Mouse (Mus musculus) limb, embryonic 12.5 days (tissue): ENCODE results near the gene Ppp1r12b. TPM values are rescaled to one million over a fixed set of nuclear protein-coding genes. Genes with fewer than 3 reads are reported as not detected.

Experiments
- ATAC-seq: fragments of 200-750 bp; cut with Nextera tagmentation; 2 replicates; pipeline ENCODE4 v1.8.0; 2017; ENCODE audit warnings: low read depth, moderate TSS enrichment; ENCODE audit not compliant: insufficient number of reproducible peaks, insufficient read depth, low FRiP score, low TSS enrichment
- H3K27ac ChIP-seq: fragments of 300-500 bp; sonication (generic); 2 replicates; pipeline ENCODE4 v1.5.1; 2016; ENCODE audit warnings: mild to moderate bottlenecking, moderate library complexity
- H3K27me3 ChIP-seq: fragments of 300-500 bp; sonication (generic); 2 replicates; pipeline ENCODE4 v1.6.1; 2016; ENCODE audit warnings: mild to moderate bottlenecking, moderate library complexity
- H3K36me3 ChIP-seq: fragments of 300-500 bp; sonication (generic); 2 replicates; pipeline ENCODE4 v1.6.1; 2016; ENCODE audit warnings: mild to moderate bottlenecking, moderate library complexity
- H3K4me1 ChIP-seq: fragments of 300-500 bp; sonication (generic); replicated peaks from 2 replicates; pipeline ENCODE4 v1.6.1; 2016
- H3K4me2 ChIP-seq: fragments of 300-500 bp; sonication (generic); 2 replicates; pipeline ENCODE4 v1.6.1; 2016; ENCODE audit warnings: mild to moderate bottlenecking, moderate library complexity
- H3K4me3 ChIP-seq: fragments of 300-500 bp; sonication (generic); replicated peaks from 2 replicates; pipeline ENCODE4 v1.5.1; 2016; ENCODE audit warnings: mild to moderate bottlenecking
- H3K9ac ChIP-seq: fragments of 300-500 bp; sonication (generic); replicated peaks from 2 replicates; pipeline ENCODE4 v1.6.1; 2016; ENCODE audit warnings: mild to moderate bottlenecking, moderate library complexity
- H3K9me3 ChIP-seq: fragments of 300-500 bp; sonication (generic); 2 replicates; pipeline ENCODE4 v1.6.1; 2016; ENCODE audit warnings: mild to moderate bottlenecking, moderate library complexity
- WGBS: fragments of 180-500 bp; shearing (Covaris S2); methylation state at CpG from one replicate; pipeline ENCODE4 v1.1.7; 2016; 5-methylcytosine and 5-hydroxymethylcytosine counted together
- polyA plus RNA-seq: library from polyadenylated mRNA; unstranded; fragments of >200 nt; fragmentation: Nextera tagmentation; extraction: Ambion mirVana; gene quantifications from 2 replicates; pipeline ENCODE4 v1.2.1, GENCODE M21; 2016

Gene Ppp1r12b
- polyA plus RNA-seq, 1 experiment from 2014 or later = 7.7 TPM

DNA sequence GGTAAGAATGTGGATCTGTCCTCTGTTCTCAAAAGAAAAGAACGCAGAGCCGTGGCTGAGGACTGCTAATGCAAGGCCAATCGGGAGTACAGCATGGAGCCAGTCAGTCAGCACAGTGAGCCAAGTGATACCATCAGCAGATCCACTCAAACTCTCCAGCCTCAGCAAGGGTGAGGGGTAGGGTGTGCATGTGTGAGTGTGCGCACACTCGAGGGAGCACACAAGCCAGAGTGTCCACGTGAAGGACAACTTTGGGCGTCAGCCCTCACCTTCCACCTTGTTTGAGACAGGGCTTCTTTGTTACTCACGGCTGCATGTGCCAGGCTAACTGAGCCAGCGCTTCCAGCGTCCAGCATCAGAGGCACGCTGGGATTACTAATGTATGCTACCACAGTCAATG, 136.5 kb downstream of the Ppp1r12b start:
- H3K36me3 ChIP-seq = no peaks in the 10 kb centered on the region
- WGBS = 93% methylated on average over 11 of the region's 11 CpGs
- H3K27ac ChIP-seq = no peak overlapping the region
- ATAC-seq = no peak
- H3K4me3 ChIP-seq = no peak overlapping the region
- no peak overlapping the region for H3K9ac ChIP-seq
- peaks cover 11% of the 10 kb centered on the region; the same call in 1 of the 2 replicates for H3K4me1 ChIP-seq
- H3K27me3 ChIP-seq = no peaks in the 10 kb centered on the region
- H3K9me3 ChIP-seq = no peaks in the 10 kb centered on the region
- no peak overlapping the region for H3K4me2 ChIP-seq

DNA sequence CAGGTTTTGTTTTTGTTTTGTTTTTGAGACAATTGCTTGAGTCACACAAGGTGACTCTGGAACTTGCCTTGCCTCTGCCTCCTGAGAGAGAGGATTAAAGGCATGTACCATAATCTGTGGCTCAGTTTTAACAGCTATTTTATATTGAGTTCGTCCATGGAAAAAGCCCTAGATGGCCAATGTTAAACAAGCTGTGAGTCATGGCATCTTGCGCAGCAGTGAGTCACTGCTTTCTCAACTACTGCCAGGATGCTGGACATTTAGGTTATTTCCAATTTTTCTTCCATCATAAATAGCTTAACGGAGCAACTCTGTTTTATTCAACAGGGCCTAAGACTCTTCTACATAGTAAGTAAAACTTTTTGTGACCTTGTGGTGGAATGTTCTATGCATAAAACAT, 137.0 kb downstream of the Ppp1r12b start:
- no peak overlapping the region for H3K9ac ChIP-seq
- no peaks in the 10 kb centered on the region for H3K27me3 ChIP-seq
- no peak overlapping the region for H3K27ac ChIP-seq
- no peaks in the 10 kb centered on the region for H3K9me3 ChIP-seq
- no peaks in the 10 kb centered on the region for H3K36me3 ChIP-seq
- peaks cover 7% of the 10 kb centered on the region; the same call in 1 of the 2 replicates for H3K4me1 ChIP-seq
- H3K4me3 ChIP-seq = no peak overlapping the region
- 94% methylated on average over 3 of the region's 3 CpGs for WGBS
- H3K4me2 ChIP-seq = no peak overlapping the region
- no peak for ATAC-seq

DNA sequence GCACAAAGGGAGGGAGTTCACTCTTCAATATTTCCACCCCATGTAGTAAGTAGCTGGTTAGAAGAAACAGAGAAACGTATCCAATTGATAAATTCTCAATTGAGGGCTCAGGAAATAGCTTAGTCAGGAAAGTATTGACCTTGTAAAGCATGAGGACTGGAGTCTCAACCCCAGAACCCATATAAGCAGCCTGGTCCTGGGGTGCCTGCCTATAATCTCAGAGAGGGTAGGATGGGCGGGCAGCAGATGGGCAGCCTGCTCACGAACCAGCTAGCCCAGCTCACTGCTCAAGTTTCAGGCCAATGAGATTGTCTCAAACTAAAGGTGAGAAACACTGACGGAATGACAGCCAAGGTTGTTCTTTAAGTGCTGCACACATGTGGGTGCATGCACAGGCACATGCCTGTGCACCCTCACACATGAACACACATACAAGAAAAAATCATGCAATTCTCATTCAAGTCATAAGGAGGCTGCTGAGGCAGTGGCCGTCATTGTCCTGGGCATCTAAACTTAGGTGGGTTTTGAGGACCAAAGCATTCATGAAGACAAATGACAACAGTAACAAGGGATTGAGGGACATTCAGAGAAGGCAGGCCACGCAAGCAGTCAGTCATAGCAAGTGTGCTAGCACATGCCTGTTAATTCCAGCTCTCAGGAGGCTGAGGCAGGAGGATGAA, 137.7 kb downstream of the Ppp1r12b start:
- peaks cover 3% of the 10 kb centered on the region; the same call in 1 of the 2 replicates for H3K4me1 ChIP-seq
- H3K4me3 ChIP-seq = no peak overlapping the region
- H3K36me3 ChIP-seq = no peaks in the 10 kb centered on the region
- H3K9ac ChIP-seq = no peak overlapping the region
- H3K27ac ChIP-seq = no peak overlapping the region
- no peak for ATAC-seq
- 81% methylated on average over 6 of the region's 6 CpGs for WGBS
- H3K4me2 ChIP-seq = no peak overlapping the region
- no peaks in the 10 kb centered on the region for H3K9me3 ChIP-seq
- H3K27me3 ChIP-seq = no peaks in the 10 kb centered on the region

DNA sequence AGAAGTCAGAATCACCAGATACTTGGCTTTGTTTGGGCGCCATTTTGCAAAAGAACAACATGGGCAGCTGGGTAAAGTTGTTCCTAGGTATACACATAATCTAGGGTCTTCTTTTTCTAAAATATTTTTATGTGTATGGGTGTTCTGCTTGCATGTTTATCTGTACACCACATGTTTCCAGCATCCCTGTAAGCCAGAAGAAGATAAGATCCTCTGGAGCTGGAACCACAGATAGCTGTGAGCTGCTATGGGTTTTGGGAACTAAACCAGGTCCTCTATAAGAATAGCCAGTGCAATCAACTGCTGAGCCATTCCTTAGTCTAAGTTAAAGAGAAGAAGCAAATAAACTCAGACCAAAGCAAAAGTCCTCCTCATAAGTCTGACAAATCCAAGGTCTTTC, 138.6 kb downstream of the Ppp1r12b start:
- H3K4me2 ChIP-seq = no peak overlapping the region
- ATAC-seq = no peak

DNA sequence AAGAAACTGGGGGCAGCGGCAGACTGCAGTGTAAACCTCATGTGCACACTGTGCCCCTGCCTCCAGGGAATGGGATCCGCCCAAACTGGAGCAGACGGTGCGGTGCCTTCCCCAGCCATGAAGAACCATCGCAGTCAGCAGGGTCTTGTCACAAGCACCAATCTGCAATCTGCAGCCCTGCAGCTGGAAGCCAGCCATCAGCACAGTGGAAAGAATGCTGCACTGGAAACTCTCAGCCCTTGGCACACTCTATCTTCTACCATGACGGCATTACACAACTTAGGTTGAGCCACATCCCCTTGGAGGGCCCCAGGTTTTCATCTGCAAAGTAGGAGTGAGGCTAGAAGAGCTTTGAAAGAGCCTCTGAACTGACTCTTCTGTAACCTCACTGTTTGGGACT, 139.1 kb downstream of the Ppp1r12b start:
- no peak for ATAC-seq
- H3K36me3 ChIP-seq = no peaks in the 10 kb centered on the region
- no peak overlapping the region for H3K27ac ChIP-seq
- WGBS = 73% methylated on average over 6 of the region's 6 CpGs
- H3K4me1 ChIP-seq = peaks cover 10% of the 10 kb centered on the region
- no peaks in the 10 kb centered on the region for H3K27me3 ChIP-seq
- H3K4me3 ChIP-seq = no peak overlapping the region
- H3K9me3 ChIP-seq = no peaks in the 10 kb centered on the region
- H3K4me2 ChIP-seq = no peak overlapping the region
- H3K9ac ChIP-seq = no peak overlapping the region

More for the DNA sequence above, 138.6 kb downstream of the Ppp1r12b start:
- WGBS = 88% methylated on average over 1 of the region's 1 CpGs
- Histone ChIP-seq H3K9ac (no peak overlapping the region), H3K4me1 (peaks cover 5% of the 10 kb centered on the region), H3K27ac (no peak overlapping the region), H3K27me3 (no peaks in the 10 kb centered on the region), H3K36me3 (no peaks in the 10 kb centered on the region), H3K4me3 (no peak overlapping the region), H3K9me3 (no peaks in the 10 kb centered on the region)

DNA sequence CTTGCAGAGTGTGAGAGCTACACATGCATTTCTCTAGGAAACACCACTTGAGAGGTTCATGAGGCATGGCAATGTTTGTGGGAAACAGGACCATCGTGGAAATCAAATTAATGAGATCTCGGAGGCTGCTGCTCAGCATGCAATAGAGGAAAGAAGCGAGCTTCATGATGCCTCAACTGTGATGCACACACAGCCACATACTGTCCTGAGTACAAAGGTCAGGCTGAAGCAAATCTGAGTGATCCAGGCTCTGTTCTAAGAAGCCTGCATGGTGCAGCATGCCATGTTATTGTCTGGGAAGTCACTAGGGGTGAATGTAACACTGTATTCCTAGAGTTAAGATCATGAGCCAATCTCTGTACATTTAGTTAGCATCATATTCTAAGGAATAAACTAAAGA, 140.0 kb downstream of the Ppp1r12b start:
- ATAC-seq = no peak
- no peak overlapping the region for H3K4me3 ChIP-seq
- H3K4me2 ChIP-seq = no peak overlapping the region
- 73% methylated on average over 3 of the region's 3 CpGs for WGBS
- H3K27ac ChIP-seq = no peak overlapping the region
- H3K4me1 ChIP-seq = peaks cover 10% of the 10 kb centered on the region
- no peaks in the 10 kb centered on the region for H3K27me3 ChIP-seq
- no peaks in the 10 kb centered on the region for H3K9me3 ChIP-seq
- no peak overlapping the region for H3K9ac ChIP-seq
- no peaks in the 10 kb centered on the region for H3K36me3 ChIP-seq

DNA sequence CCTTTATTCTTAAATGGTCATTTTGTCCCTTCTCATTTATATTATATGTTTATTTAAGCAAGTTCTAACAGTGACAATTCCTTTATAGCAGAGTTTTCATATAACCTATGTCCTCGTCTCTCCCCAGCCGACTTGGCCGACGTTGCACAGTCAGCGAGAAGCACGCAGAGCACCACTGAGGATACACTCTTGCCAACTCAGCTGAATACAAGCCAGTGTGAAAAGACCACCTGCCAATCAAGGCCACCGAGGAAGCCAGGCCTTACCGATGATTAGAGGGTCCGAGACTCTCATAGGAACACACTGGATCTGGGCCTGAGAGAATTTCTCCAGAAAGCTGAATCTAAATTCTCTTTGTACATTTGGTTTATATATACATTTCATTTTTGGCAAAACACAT, 150.3 kb downstream of the Ppp1r12b start:
- ATAC-seq = no peak

DNA sequence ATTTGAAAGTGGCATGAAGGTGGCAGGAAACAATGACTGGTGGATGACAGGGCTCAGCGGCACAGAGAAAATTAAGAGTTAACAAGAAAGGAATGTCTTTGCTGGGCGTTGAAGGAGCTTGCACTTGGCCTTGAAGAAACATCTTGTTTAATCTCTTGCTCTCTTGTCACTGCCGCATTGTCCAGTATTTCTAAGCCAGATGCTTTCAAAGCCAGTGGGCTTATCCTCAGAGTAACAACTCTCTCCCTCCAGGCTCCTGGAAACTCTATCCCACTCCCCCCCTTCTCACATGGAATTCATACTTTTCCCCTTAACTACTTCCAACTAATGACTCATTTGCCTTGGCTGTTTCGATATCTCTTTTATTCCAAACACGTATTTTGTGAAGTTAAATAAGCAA, 151.4 kb downstream of the Ppp1r12b start:
- peaks cover 4% of the 10 kb centered on the region for H3K36me3 ChIP-seq
- ATAC-seq = no peak
- no peak overlapping the region for H3K9ac ChIP-seq
- H3K27me3 ChIP-seq = no peaks in the 10 kb centered on the region
- H3K4me3 ChIP-seq = no peak overlapping the region
- peak overlapping the region; percentile 70 for H3K27ac ChIP-seq
- H3K9me3 ChIP-seq = no peaks in the 10 kb centered on the region
- H3K4me1 ChIP-seq = peaks cover 32% of the 10 kb centered on the region
- no peak overlapping the region for H3K4me2 ChIP-seq
- WGBS = 50% methylated on average over 5 of the region's 5 CpGs

More for the DNA sequence above, 150.3 kb downstream of the Ppp1r12b start:
- Histone ChIP-seq H3K4me2 (no peak overlapping the region), H3K9me3 (no peaks in the 10 kb centered on the region), H3K27ac (no peak overlapping the region), H3K27me3 (no peaks in the 10 kb centered on the region), H3K36me3 (no peaks in the 10 kb centered on the region), H3K4me3 (no peak overlapping the region), H3K4me1 (peaks cover 32% of the 10 kb centered on the region), H3K9ac (no peak overlapping the region)
- 93% methylated on average over 9 of the region's 9 CpGs for WGBS

DNA sequence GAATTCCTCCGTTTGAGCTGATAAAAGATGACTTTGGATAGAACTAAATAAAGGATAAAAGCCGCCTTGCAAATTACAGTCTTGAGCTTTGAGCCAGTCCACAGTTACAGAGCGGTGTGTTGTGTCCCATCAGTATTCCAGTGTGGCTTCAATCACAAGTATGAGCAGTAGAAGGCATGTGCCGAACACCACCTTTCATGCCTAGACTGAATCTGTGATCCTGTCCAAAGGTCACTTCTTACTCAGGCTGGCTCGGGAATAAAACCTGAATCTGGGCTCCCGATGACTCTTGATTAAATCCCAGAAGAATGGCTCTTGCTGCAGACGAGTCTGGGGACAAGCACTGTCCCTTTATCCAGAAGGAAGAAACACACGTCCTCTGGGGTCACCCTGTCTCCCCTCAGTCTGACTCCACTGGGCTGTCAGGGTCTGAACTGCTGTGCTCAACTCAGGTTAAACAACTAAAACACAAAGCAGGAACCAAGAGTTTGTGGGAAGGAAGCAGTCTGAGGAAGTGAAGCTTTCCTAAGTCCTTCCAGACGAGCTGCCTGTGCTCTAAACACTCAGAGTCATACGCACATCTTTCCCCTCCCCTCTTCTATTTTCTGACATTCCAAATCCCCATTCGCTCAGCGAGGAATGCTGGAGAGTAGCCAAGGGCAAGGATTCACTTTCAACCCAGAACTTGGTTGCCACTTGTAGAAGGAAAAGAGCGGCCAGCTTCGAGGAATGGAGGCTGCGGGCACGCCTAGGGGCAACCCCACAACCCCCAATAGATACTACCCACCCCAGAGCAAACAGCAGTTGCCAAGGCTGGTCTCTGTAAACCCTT, 152.2 kb downstream of the Ppp1r12b start:
- H3K9ac ChIP-seq = no peak overlapping the region
- 62% methylated on average over 16 of the region's 16 CpGs for WGBS

DNA sequence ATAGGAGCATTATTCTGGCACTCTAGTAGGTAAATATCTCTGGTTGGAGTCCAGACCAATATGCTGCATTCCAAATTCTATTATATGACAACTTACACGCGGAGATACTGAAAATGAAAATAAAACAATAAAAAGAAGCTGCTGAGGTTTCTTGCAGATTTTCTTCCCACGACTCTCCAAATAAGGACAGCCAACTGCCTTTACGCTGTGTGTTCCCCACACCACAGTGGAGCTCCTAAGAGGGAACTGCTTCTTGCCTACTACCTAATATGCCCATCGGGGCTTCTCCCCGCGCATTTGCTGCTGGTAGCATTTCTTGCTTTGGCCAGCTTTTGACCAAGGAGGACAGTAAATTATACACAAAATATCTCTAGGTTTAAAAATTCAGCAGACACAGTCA, 154.0 kb downstream of the Ppp1r12b start:
- no peak overlapping the region for H3K4me3 ChIP-seq
- no peak for ATAC-seq
- H3K9me3 ChIP-seq = no peaks in the 10 kb centered on the region
- H3K36me3 ChIP-seq = peaks cover 12% of the 10 kb centered on the region
- no peak overlapping the region for H3K27ac ChIP-seq
- WGBS = 93% methylated on average over 7 of the region's 7 CpGs
- H3K27me3 ChIP-seq = no peaks in the 10 kb centered on the region
- peaks cover 26% of the 10 kb centered on the region for H3K4me1 ChIP-seq
- no peak overlapping the region for H3K4me2 ChIP-seq
- H3K9ac ChIP-seq = no peak overlapping the region

More for the DNA sequence above, 152.2 kb downstream of the Ppp1r12b start:
- H3K4me2 ChIP-seq = peak overlapping the region; percentile 13
- peaks cover 12% of the 10 kb centered on the region for H3K36me3 ChIP-seq
- no peak overlapping the region for H3K4me3 ChIP-seq
- peaks cover 32% of the 10 kb centered on the region for H3K4me1 ChIP-seq
- no peaks in the 10 kb centered on the region for H3K27me3 ChIP-seq
- H3K27ac ChIP-seq = peak overlapping the region; percentile 70
- ATAC-seq = no peak
- no peaks in the 10 kb centered on the region for H3K9me3 ChIP-seq

DNA sequence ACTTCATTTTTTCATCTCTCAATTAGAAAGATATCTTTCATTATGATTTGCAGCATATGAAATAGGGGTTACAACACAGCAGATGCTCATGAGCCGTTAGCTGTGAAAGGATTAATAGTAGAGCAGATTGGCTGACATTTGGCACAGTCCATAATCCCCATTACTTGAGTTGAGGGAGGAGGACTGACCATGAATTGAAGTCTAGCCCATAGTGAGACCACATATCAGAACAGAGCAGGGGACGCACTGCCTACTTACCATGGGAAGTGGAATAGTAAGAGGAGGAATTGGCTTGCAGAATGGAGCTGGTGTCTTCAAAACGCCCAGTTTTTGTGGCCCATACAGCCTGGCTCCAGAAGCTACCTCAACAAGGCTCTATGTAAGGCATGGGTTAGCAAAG, 159.2 kb downstream of the Ppp1r12b start:
- ATAC-seq = no peak
- H3K9ac ChIP-seq = no peak overlapping the region
- H3K9me3 ChIP-seq = no peaks in the 10 kb centered on the region
- H3K27ac ChIP-seq = no peak overlapping the region
- no peaks in the 10 kb centered on the region for H3K27me3 ChIP-seq
- H3K4me3 ChIP-seq = no peak overlapping the region
- H3K4me1 ChIP-seq = peaks cover 5% of the 10 kb centered on the region
- 84% methylated on average over 3 of the region's 3 CpGs for WGBS
- H3K36me3 ChIP-seq = peaks cover 12% of the 10 kb centered on the region
- H3K4me2 ChIP-seq = no peak overlapping the region
